Mouse (Mus musculus) heart, postnatal 4 days (tissue): ENCODE data around the gene Serpinb6b. TPM values are rescaled to one million over a fixed set of nuclear protein-coding genes. Genes with fewer than 3 reads are reported as not detected.

Experiments used
- total RNA-seq, 2 experiments: library from RNA; stranded (reverse); gene quantifications; 2 replicates each; pipeline ENCODE4 v1.2.3; 2021

The Serpinb6b gene
- total RNA-seq, 2 experiments from 2014 or later, result 21.8 to 25.0 TPM

Other genes with a start within 250 kb of the Serpinb6b start
- 10 to 100 TPM; 55.6 to 59.7 TPM for gene Mylk4, start 181.3 kb upstream of the Serpinb6b start, total RNA-seq
- 10 to 100 TPM; 25.4 to 29.8 TPM for gene Wrnip1, start 163.2 kb upstream of the Serpinb6b start, total RNA-seq
- gene D930007J09Rik, start 162.4 kb upstream of the Serpinb6b start, total RNA-seq, result not detected
- gene Serpinb1a, start 114.0 kb upstream of the Serpinb6b start, total RNA-seq, result 10 to 100 TPM; 10.2 to 10.3 TPM
- 1 to 10 TPM in 1 of 2 experiments, under 1 TPM in 1; 0.86 to 1.2 TPM for gene Serpinb1c, start 67.0 kb upstream of the Serpinb6b start, total RNA-seq
- 1 to 10 TPM; 6.8 TPM for gene Serpinb9, start 38.0 kb downstream of the Serpinb6b start, total RNA-seq
- gene Serpinb9b, start 62.2 kb downstream of the Serpinb6b start, total RNA-seq, result under 1 TPM; 0.26 to 0.99 TPM
- gene Serpinb1b, start 113.4 kb downstream of the Serpinb6b start, total RNA-seq, result not detected
- not detected for gene Serpinb9c, start 194.5 kb downstream of the Serpinb6b start, total RNA-seq
- not detected for gene Serpinb9d, start 227.8 kb downstream of the Serpinb6b start, total RNA-seq